Mouse (Mus musculus): ENCODE measurements around the gene Rsph1.

Gene Rsph1

DNA sequence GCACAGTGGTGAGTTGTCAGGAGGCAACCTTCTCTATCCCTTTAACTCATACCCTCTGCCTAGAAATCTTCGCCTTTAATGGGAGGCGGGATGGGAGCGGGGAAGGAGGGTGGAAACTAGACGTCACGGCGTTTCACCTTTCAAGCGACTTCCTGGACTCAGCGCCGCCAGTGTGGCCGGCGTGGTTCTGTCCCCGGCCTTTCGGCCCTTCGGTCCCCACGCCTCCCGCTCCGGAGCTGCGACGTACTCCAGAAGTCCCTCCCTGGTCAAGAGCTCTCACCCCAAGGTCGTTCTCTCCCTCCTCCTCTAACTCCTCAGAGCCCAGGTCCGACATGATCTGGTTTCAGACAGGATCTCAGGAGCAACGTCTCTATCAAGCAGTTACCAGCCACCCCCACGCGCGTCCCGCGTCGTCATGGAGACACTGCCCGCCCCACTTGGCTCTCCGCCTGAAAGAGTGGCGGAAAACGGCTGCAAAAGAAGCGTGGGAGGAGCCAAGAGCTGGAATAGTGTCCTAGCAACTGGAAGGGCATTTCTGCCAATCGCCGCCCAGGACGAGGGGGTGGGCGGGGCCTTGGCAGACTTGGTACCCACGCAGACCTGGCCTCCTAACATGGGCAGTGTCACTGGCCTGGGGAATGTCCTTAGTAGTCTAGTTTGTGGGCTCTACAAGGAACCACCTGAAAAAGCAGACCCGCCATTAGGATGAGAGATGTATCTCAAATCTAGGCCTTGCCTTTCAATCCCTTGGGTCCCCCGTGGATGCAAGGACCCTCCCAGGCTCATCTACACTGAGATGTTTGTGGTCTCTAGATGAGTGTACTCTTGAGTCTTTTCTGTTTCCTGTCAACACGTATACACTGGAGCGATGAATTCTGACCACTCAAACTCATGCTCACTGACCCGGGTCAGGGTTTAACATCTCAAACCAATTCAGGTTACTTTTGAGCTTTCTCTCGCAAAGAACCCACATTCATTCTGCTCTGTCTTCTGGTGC, at the start of gene Rsph1:
Rsph1 (minus strand) TSS at position 462 of the 997 bp plus-strand sequence.
- in situ Hi-C loops (cut with MboI; ENCODE audit: low sequenced_read_pairs) = no loop called here

- in situ Hi-C loops (cut with MboI; ENCODE audit: low sequenced_read_pairs) = no loop called here
These were observed 49.2 kb upstream of the Rsph1 start for GRCm38 (mm10) chr17:31326220-31326852.

- in situ Hi-C loops (cut with MboI; ENCODE audit: low sequenced_read_pairs) = no loop called here
These were observed 48.5 kb upstream of the Rsph1 start for GRCm38 (mm10) chr17:31325451-31326219.

DNA sequence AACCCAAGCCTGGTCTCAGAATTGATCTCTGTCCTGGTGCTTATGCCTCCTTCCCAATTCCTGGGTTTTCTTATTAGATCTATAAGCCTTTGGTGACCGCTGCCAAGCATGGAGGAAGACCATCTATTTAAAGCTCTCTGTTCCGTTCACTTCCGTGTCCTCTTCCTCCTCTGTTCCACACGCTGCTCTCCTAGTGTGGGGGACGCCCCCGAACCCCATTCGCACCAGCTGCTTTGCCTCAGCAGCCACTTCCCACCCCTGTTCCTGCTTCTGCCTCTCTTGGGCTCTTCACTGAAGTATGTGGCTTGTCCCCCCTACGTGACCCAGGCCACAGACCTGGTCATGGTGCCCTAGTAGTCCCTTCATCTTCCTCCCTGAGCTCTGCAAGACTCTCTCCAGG, 47.0 kb upstream of the Rsph1 start:
- in situ Hi-C loops (cut with MboI; ENCODE audit: low sequenced_read_pairs) = no loop called here

DNA sequence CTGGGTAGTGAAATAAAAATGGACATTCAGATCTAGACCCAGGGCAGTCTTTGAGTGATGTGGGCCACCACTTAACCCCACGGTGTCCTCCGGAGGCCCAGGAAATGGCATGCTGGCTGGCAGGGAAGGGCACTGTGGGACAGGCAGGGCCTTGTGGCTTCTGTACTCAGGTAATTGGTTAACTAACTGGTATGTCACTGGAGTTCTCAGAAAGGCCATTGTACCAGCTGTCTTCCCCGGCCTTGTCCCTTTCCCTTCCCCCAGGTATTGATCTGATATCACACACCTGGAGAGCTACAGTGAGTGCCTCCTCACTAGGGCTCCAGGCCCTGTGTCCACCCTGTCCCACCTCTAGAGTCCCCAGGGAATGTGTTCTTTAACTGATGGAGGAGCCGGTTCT, 46.2 kb upstream of the Rsph1 start:
- in situ Hi-C loops (cut with MboI; ENCODE audit: low sequenced_read_pairs) = no loop called here

- in situ Hi-C loops (cut with MboI; ENCODE audit: low sequenced_read_pairs) = no loop called here
These were observed 45.3 kb upstream of the Rsph1 start for GRCm38 (mm10) chr17:31322446-31322845.

GRCm38 (mm10) chr17:31321425-31321824, 44.2 kb upstream of the Rsph1 start:
- in situ Hi-C loops (cut with MboI; ENCODE audit: low sequenced_read_pairs) = no loop called here

DNA sequence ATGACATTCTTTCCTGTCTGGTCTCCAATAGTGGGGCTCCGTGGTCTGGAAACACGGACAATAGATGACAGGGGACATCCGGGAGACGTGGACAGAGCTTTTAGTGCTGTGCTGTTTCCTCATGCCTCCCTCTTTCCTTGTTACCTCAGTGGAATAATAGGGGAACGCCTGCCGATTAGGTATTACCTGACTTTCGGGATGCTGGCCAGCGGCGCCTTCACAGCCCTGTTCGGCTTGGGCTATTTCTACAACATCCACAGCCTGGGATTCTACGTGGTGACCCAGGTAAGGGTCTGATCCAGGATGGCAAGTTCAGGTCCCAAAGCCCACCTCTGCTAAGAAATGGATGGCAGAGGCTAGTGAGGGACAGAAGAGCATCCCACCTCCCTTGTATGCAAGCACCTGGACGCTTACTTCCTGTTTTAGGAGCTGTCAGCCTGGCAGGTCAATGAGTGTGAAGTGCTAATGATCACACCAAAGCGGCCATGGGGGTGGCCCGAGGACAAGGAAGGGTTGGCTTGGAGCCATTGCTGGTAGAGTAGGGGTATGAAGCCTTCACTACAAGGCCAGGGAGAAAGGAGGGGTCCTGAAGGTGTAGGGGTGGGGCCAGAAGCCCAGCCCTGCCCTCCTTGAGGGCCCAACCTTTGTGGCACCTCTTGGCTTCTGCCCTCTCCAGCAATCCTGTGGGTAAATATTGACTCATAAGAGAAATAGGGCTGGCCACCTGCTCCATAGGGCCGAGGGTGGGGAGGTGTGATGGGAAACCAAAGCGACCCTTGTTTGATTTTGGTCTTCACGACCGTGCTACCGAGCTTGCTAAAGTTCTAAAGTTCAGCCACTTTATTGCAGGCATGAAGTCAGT, 42.0 kb upstream of the Rsph1 start:
- in situ Hi-C loops (cut with MboI; ENCODE audit: low sequenced_read_pairs) = no loop called here

DNA sequence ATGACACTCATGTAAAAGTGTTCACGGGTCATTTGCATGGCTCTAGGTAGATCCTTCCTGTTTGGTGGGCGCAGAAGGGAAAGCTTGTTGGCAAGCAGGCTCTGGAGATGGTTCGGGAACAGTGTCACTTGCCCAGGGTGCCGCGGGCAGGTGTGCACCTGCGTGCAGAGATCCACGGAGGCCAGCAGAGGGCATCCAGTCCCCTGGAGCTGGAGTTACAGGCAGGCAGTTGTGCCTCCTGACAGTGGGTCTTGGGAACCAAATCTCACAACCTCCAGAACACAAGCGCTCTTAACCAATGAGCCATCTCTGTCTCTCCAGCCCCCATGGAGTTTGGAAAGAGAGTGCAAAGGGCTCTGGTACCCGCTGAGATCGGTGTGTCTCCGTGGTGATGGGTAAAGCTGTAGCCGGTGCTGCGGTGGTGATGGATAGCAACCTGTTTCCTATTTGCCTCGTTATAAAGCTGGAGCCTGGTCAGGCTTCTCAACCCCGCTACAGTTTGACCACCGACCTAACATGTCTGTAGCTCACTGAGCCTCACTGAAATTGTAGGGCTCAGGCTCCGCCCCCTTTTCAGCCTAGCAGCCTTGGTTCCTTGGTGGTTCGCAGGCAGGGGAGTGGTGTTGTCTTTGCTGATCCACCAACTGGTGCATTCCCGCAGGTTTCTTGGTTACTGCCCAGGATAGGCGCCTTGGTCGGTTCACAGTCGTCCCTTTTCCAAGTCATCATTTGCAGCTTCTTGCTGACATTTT, 40.5 kb upstream of the Rsph1 start:
- in situ Hi-C loops (cut with MboI; ENCODE audit: low sequenced_read_pairs) = no loop called here

GRCm38 (mm10) chr17:31316998-31317397, 39.8 kb upstream of the Rsph1 start:
- in situ Hi-C loops (cut with MboI; ENCODE audit: low sequenced_read_pairs) = no loop called here

DNA sequence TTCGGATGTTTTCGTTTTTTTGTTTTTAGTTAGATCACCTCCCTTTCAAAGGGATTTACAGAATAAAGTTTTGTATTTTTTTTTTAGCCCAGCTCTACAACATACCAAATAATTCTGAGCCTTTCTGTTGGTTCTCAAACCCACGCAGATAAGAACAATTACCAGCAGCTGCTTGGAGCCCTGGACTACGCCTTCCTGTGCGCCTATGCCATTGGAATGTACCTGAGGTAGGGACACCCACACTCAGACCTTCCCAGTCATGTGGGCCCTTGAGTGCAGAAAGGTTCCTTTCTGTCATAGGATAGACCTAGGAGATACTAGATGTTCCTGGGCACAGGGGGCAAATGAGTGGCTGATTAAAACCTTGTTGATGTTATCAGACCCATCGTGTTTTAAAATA, 38.8 kb upstream of the Rsph1 start:
- in situ Hi-C loops (cut with MboI; ENCODE audit: low sequenced_read_pairs) = no loop called here

GRCm38 (mm10) chr17:31315046-31315792, 38.0 kb upstream of the Rsph1 start:
- in situ Hi-C loops (cut with MboI; ENCODE audit: low sequenced_read_pairs) = no loop called here

- in situ Hi-C loops (cut with MboI; ENCODE audit: low sequenced_read_pairs) = no loop called here
These were observed 35.5 kb upstream of the Rsph1 start for GRCm38 (mm10) chr17:31312648-31313047.

DNA sequence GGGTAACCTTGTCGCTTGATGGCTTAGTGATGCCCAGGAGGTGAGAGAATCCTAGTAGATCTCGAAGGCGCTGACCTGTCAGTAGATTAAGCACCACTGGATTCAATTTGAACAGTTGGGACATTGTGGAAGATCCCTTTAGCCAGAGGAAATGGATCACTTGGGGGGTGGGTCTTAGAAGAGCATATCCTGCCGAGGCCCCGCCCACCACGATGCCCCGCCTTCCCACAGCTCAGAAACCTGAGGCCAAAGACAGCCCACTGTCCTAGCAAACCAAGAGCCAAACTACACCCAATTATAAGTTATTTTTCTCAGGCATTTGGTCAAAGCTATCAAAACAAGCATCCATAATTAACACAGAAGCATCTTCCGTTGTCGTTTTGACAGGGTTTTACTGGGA, 33.9 kb upstream of the Rsph1 start:
- in situ Hi-C loops (cut with MboI; ENCODE audit: low sequenced_read_pairs) = no loop called here

DNA sequence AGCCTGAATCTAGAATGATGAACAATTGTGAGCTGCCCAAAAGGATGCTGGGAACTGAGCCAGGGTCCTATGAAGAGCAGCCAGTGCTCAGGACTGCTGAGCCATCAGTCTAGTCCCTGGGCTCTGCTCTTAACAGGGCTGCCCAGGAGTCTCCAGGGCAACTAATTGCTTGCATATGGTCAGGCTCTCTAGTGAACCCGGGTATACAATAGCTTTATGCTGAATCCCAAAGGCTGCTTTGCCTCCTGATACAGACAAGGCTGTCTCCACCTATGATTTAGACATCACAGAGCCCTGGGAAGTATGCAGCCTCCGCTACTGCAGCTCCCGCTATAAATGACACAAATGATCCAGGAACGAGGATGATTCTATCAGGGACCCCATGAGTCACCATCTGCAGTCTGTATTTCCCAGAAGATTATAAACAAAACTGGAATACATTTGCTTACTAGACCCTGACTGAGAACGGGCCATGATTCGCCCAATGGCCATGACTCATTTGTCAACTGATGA, 32.2 kb upstream of the Rsph1 start:
- in situ Hi-C loops (cut with MboI; ENCODE audit: low sequenced_read_pairs) = no loop called here

- in situ Hi-C loops (cut with MboI; ENCODE audit: low sequenced_read_pairs) = no loop called here
These were observed 31.2 kb upstream of the Rsph1 start for GRCm38 (mm10) chr17:31308291-31308816.

- in situ Hi-C loops (cut with MboI; ENCODE audit: low sequenced_read_pairs) = no loop called here
These were observed 30.6 kb upstream of the Rsph1 start for GRCm38 (mm10) chr17:31307756-31308155.

GRCm38 (mm10) chr17:31305776-31306120, 28.6 kb upstream of the Rsph1 start:
- in situ Hi-C loops (cut with MboI; ENCODE audit: low sequenced_read_pairs) = no loop called here
